Mouse (Mus musculus) heart, postnatal 10 days (tissue): ENCODE measurements around the gene Kiss1. TPM values are rescaled to one million over a fixed set of nuclear protein-coding genes. Genes with fewer than 3 reads are reported as not detected.
"Not testable (repeated sequence)": the region's sequence is repeated elsewhere in the genome, so short reads cannot be mapped to it uniquely, and the experiment has no call there.

Experiments used
- DNase-seq, 2 experiments: peaks; one replicate each; pipeline ENCODE4 v3.0.0; 2021
- intact Hi-C: fragments of 180-260 bp; cut with DNase I; formaldehyde crosslinking; loops from one replicate; pipeline ENCODE4 v1.15.1; 2025
- total RNA-seq, 2 experiments: library from RNA; stranded (reverse); gene quantifications; 2 replicates each; pipeline ENCODE4 v1.2.3; 2021

Gene Kiss1
- total RNA-seq, 2 experiments from 2014 or later: not detected

- DNase-seq: no peak
- intact Hi-C loops: no loop called here
These were observed 5.1 kb upstream of the Kiss1 start for GRCm38 (mm10) chr1:133316577-133316976.

- intact Hi-C loops: no loop called here
These were observed 4.5 kb upstream of the Kiss1 start for GRCm38 (mm10) chr1:133317149-133317548.

DNA sequence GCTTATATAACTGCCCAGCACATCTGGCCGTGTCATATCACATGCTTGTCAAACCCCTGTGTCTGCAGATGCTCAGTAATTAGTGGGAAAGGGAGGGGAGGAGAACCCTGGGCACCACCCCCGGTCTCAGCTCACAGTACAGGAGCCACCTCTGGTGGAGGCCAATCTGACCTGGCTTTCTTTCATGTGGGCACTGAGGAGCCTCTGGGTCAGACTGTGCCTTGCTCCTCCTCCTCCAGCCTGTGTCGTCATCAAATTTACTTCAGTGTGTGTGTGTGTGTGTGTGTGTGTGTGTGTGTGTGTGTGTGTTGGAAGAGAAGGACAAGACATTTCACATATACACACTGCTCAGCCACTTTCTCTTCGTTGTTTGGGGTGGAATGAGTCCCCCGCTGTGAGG is 1.7 kb downstream of the Kiss1 start:
- intact Hi-C loops: no loop called here
- no peak for DNase-seq

More at GRCm38 (mm10) chr1:133317149-133317548, 4.5 kb upstream of the Kiss1 start:
- DNase-seq: no peak

- DNase-seq: no peak
- intact Hi-C loops: no loop called here
These were observed 4.3 kb downstream of the Kiss1 start for GRCm38 (mm10) chr1:133325951-133326350.

GRCm38 (mm10) chr1:133327094-133327493 is 5.4 kb downstream of the Kiss1 start:
- DNase-seq: no peak
- intact Hi-C loops: no loop called here

DNA sequence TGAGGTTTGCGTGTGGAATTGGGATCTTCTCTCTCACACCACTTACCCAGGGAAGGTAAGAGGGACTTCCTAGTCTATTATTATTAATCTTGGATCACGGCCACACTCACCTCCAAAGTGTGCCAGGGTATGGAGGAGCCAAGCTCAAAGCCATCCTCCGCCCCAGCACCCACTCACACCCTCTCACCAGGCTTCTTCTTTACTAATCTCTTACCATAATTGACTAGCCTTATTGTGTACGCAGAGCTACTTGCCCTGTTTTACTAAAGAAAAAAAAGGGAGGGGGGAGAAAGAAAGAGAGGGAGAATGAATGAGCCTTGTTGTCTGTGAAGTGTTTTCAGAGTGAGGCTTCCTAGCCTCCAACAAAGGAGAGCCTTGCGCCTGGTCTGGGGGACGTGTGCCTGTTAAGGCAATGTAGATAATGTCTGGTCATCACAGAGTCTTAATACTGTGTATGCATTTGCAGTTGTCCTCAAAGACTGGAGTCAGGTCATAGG is 6.7 kb downstream of the Kiss1 start:
- intact Hi-C loops: no loop called here
- DNase-seq: no peak

- peak in 1 of 2 experiments; percentile 18 for DNase-seq
- intact Hi-C loops: no loop called here
These were observed 7.4 kb downstream of the Kiss1 start for GRCm38 (mm10) chr1:133328896-133329637.

- intact Hi-C loops: no loop called here
- DNase-seq: no peak
These were observed 7.9 kb downstream of the Kiss1 start for GRCm38 (mm10) chr1:133329638-133329964.

GRCm38 (mm10) chr1:133331142-133331541 is 9.5 kb downstream of the Kiss1 start:
- no peak for DNase-seq
- intact Hi-C loops: no loop called here

DNA sequence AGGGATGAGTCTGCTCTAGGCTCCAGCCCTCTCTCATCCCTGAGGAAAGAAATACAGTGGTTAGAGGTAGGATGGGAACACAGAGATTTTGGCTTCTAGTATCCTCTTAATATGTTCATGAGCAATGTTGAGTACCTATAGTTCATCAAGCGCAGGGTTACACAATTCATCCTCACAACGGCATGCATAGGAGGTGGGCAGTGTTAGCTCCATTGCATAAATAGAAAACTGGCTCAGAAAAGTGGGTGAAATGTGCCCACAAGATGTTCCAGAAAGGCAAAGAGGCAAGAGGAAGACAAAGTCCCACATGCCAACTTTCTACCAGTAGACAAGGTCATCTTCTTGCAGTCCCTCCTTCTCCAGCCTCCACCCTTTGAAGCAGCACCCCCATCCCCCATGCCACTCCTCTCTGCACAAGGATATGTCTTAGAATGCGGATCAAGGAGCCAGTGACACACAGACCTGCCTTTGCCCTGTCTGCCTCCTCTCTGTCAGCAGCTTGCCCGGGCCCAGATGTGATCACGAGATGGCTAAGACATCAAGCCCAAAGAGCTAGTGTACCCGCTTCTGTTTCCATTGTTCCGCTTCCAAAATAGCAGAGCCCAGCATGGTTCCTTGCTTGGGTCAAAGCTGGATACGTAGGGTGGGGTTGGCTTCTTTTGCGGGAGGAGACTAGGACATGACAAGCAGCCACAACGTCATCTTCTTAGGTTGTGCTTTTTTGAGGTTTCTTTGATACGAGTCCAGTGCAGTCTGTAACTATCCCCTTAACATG is 11.2 kb downstream of the Kiss1 start:
- intact Hi-C loops: no loop called here
- no peak for DNase-seq

GRCm38 (mm10) chr1:133333937-133334336 is 12.3 kb downstream of the Kiss1 start:
- intact Hi-C loops: no loop called here
- DNase-seq: no peak

GRCm38 (mm10) chr1:133340403-133340802 is 18.7 kb downstream of the Kiss1 start:
- DNase-seq, intact Hi-C loops: not testable (repeated sequence)

GRCm38 (mm10) chr1:133344357-133344756 is 22.7 kb downstream of the Kiss1 start:
- intact Hi-C loops: no loop called here
- no peak for DNase-seq

DNA sequence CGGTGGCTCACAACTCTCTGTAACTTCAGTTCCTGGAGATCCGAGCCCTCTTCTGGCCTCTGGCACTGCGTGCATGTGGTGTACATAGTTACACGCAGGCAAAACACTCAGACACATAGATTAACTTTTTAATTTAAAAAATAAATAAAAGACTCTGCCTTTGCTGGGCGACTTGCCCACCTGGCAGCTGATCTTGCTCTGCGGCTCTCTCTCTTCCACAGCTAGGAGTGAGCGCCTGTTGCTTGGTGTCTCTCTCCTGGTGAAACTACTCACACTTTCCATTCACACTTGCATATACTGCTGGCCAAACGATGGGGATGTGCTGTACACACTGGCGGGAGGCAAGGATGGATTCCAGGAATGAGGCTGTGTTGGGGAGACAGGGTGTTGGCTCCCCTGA is 24.9 kb downstream of the Kiss1 start:
- intact Hi-C loops: no loop called here

GRCm38 (mm10) chr1:133347226-133347625 is 25.6 kb downstream of the Kiss1 start:
- DNase-seq: no peak
- intact Hi-C loops: no loop called here

More for the DNA sequence above, 24.9 kb downstream of the Kiss1 start:
- DNase-seq: no peak

- intact Hi-C loops: no loop called here
These were observed 26.2 kb downstream of the Kiss1 start for GRCm38 (mm10) chr1:133347693-133348520.

DNA sequence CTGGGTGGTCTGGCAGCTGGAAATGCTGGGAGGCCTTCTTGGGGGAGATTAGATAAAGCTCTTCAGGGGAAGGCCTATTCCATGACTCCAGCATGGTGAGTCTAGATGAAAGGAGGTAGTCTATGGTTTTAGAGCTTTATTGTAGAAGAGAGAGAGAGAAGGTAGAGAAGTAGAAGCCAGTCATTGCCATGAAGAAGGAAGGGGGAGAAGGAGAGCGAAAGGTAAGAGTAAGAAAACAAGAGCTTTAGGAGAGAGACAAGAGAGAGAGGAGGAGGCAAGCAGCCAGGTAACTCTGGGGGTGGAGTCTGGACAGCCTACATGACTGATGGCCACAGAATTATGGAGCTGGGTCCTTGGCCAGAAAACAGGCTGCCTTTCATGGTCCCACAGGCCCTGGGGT is 28.5 kb downstream of the Kiss1 start, which contains the start of gene Ren1:
Ren1 (plus strand) TSS at position 301 of the 400 bp plus-strand sequence.
- no peak for DNase-seq
- intact Hi-C loops: no loop called here

More at GRCm38 (mm10) chr1:133347693-133348520, 26.2 kb downstream of the Kiss1 start:
- no peak for DNase-seq

- intact Hi-C loops: loop anchor here (2.0 kb wide), 1 partner anchor 175 kb away; no protein-coding TSS in a partner anchor
- no peak for DNase-seq
These were observed 30.1 kb downstream of the Kiss1 start for GRCm38 (mm10) chr1:133351762-133352161.

DNA sequence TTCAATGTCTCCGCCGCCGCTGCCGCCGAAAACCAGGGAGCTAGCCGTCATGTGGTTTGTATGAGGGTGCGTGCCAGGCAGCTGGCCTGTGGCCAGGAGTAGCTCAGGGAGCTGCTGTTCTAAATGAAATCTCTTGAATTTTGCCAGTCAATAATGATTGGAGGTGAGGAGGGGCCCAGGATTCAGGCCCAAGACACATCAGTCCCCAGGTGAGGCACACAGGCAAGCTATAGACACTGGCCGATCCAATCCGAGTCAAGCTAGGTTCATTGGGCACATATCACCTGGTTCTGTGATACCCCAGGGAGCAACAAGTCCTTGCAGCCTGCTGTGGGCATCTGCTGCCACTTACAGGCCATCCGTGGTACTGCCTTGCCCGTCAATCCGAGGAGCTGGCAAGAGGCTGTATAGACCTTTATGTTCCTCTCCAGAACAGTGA is 31.7 kb downstream of the Kiss1 start:
- intact Hi-C loops: loop anchor here (1.0 to 2.0 kb wide), 2 partner anchors 39 to 177 kb away; no protein-coding TSS in a partner anchor
- peak; percentile 71 to 84 for DNase-seq

DNA sequence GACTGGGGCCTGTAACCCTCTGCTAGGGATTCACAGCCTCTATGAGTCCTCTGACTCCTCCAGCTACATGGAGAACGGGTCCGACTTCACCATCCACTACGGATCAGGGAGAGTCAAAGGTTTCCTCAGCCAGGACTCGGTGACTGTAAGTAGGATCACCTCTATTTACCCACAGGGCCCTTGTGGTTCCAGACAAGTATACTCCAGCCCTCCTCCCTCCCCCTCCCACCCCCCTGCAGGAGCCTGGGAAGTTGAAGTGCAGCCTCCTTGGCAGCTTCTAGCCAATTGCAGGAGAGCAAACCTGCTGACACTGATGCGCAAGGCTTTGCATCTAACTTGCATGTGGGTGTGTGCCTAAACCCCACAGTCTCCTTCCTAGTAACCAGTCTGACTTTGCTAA is 33.8 kb downstream of the Kiss1 start:
- no peak for DNase-seq
- intact Hi-C loops: no loop called here

GRCm38 (mm10) chr1:133355912-133356311 is 34.2 kb downstream of the Kiss1 start:
- intact Hi-C loops: no loop called here

More at GRCm38 (mm10) chr1:133355912-133356311, 34.2 kb downstream of the Kiss1 start:
- no peak for DNase-seq
